In the genomic region with DNA sequence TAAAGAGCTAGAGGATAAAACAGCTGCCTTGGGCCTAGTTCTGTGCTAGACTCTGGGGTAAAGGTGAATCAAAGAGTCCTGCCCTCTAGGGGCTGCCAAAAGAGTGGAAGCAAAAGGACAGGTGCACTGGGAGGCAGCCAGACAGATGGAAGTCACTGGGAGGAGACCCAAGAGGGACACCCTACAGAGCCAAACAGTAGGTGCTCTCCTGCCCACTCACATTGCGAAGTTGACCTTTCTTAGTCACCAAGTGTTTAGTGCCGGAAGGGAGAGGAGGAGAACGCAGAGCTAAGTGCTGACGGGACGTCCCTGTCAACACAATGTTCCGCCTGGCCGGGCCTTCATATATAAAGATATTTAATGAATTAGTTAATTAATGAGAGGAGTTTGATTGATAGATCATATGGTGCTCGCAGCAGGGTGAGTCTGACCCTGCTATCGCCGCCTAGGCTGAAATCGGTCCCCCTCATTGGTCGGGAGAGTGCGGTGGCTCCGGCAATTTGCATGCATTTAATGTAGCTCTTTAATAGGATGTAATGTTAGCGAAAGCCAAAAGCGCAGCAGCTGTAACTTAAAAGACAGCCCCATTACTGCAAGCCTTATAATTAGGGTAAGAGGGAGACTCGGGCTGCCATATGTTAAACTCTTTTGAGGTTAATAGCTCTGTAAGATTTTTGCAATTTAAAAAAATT, we compare ENCODE assay signal across 8 mouse cellular contexts.
DNase-seq lines count a peak whose midpoint lies in the region; ATAC-seq and TF ChIP-seq lines count a peak whose summit lies in the region.

No protein-coding gene starts in this region.

- in situ Hi-C loops in ES-E14 (cut with MboI; ENCODE audit: low sequenced_read_pairs in 2 of 2, unreplicated experiment in 2 of 2), result no loop called here

- no peak overlapping the region for H3K27ac ChIP-seq in ES-E14 (ENCODE audit: insufficient read depth, low read depth, low read length, poor library complexity, severe bottlenecking)
- H3K27ac ChIP-seq in liver, embryonic 16.5 days (ENCODE audit: low read length), result no peak overlapping the region

- no peak overlapping the region for H3K9ac ChIP-seq in ES-E14 (ENCODE audit: insufficient read depth, low read depth, low read length, poor library complexity, severe bottlenecking)
- no peak overlapping the region for H3K9ac ChIP-seq in liver, embryonic 16.5 days (ENCODE audit: low read depth, low read length)

- peaks cover 0 to 3% of the 10 kb centered on the region in 2 experiments; a peak in 1 of 4 replicates for H3K4me1 ChIP-seq in ES-E14 (ENCODE audit: control insufficient read depth in 2 of 2, insufficient read depth in 2 of 2, low read length in 2 of 2, poor library complexity in 1 of 2)
- no peaks in the 10 kb centered on the region for H3K4me1 ChIP-seq in liver, embryonic 16.5 days (ENCODE audit: control insufficient read depth, low read depth, low read length)

- H3K9me3 ChIP-seq in ES-E14 (ENCODE audit: control insufficient read depth, insufficient read depth, low read depth, low read length), result no peaks in the 10 kb centered on the region
- no peaks in the 10 kb centered on the region for H3K9me3 ChIP-seq in liver, embryonic 16.5 days (replicated peaks; ENCODE audit: control insufficient read depth, low read length)

- intact Hi-C loops in gastrocnemius, postnatal 14 days (cut with DNase I; ENCODE audit: low total_unique reads), result no loop called here

- peaks cover 13% of the 10 kb centered on the region for H3K27me3 ChIP-seq in liver, embryonic 16.5 days (ENCODE audit: control insufficient read depth, insufficient read depth, low read depth, low read length)

- H3K4me2 ChIP-seq in liver, embryonic 16.5 days (ENCODE audit: low read depth, low read length), result peak overlapping the region; percentile 46

- no peaks in the 10 kb centered on the region for H3K36me3 ChIP-seq in ES-E14 (ENCODE audit: control insufficient read depth, insufficient read depth, low read length, poor library complexity, severe bottlenecking)
- H3K36me3 ChIP-seq in liver, embryonic 16.5 days (ENCODE audit: control insufficient read depth, insufficient read depth), result no peaks in the 10 kb centered on the region

- 18% methylated on average over 17 of the region's 17 CpGs for WGBS in liver, embryonic 16.5 days (ENCODE audit: insufficient replicate concordance)

- H3K4me3 ChIP-seq in ES-E14 (ENCODE audit: insufficient read depth in 1 of 2, low read depth in 1 of 2, low read length in 2 of 2, poor library complexity in 1 of 2, severe bottlenecking in 1 of 2), result peak overlapping the region; percentile 45 to 76
- no peak overlapping the region for H3K4me3 ChIP-seq in liver, embryonic 16.5 days (ENCODE audit: low read depth, low read length)

- peak; percentile 53 for DNase-seq in gastrocnemius, adult 18-20 months (ENCODE audit: low spot score)
- no peak for DNase-seq in gastrocnemius, postnatal 4 days (ENCODE audit: low spot score in 2 of 2)
- DNase-seq in ES-E14 (ENCODE audit: low read depth, low spot score), result no peak
- DNase-seq in gastrocnemius, postnatal 14 days, result peak; percentile 25
- DNase-seq in layer of hippocampus, postnatal 25 days (ENCODE audit: extremely low spot score in 1 of 2, low spot score in 1 of 2), result no peak
- DNase-seq in thymus, postnatal 14 days, result no peak

- ATAC-seq in liver, embryonic 16.5 days (ENCODE audit: low read depth), result no peak
- ATAC-seq in megakaryocyte, adult 5-6 weeks (ENCODE audit: poor library complexity, severe bottlenecking), result no peak

TF ChIP-seq in ES-E14, 5 proteins besides CTCF, POLR2A, EP300 and RAD21:
- TF ChIP-seq CHD2 (IDR thresholded peaks at IDR 0.05; ENCODE audit: low read depth, low read length) (no peak), ZC3H11A (IDR thresholded peaks at IDR 0.05; ENCODE audit: borderline replicate concordance, low read depth, low read length) (no peak), MAFK (IDR thresholded peaks at IDR 0.05; ENCODE audit: insufficient read depth, low read depth, low read length) (no peak), ZNF384 (IDR thresholded peaks at IDR 0.05; ENCODE audit: low read depth, low read length) (no peak), HCFC1 (IDR thresholded peaks at IDR 0.05; ENCODE audit: borderline replicate concordance, insufficient read depth, low read length) (no peak)
TF ChIP-seq in ES-E14: peak in this region for 0.

Comparison
In these comparisons a context has a peak if more than half of its experiments do, and no peak if none do; other contexts are left out.
1. DNase-seq: peak in gastrocnemius, adult 18-20 months (single experiment) and gastrocnemius, postnatal 14 days (single experiment); none in gastrocnemius, postnatal 4 days (0 of 2), ES-E14 (single experiment), layer of hippocampus, postnatal 25 days (0 of 2) and thymus, postnatal 14 days (single experiment).